Mouse (Mus musculus): ENCODE data around the gene Pdzd2. TPM values are rescaled to one million over a fixed set of nuclear protein-coding genes. Genes with fewer than 3 reads are reported as not detected.

Pdzd2 gene
- polyA plus RNA-seq, 2 experiments: 0.19 to 0.89 TPM

GRCm38 (mm10) chr15:12710036-12710435 lies 29.7 kb downstream of the Pdzd2 start:
- H3K4me1 ChIP-seq (replicated peaks; ENCODE audit: control insufficient read depth in 2 of 2, insufficient read depth in 2 of 2, low read length in 1 of 2): no peaks in the 10 kb centered on the region
- H3K27me3 ChIP-seq (ENCODE audit: control insufficient read depth, insufficient read depth, low read length): no peaks in the 10 kb centered on the region
- ATAC-seq (ENCODE audit: insufficient read depth): no peak
- no peak overlapping the region for H3K9ac ChIP-seq (replicated peaks)
- no peaks in the 10 kb centered on the region for H3K36me3 ChIP-seq (replicated peaks; ENCODE audit: control insufficient read depth, insufficient read depth, low read depth)
- 69% methylated on average over 3 of the region's 3 CpGs for WGBS (ENCODE audit: insufficient replicate concordance)
- H3K9me3 ChIP-seq (ENCODE audit: control insufficient read depth, low read length): no peaks in the 10 kb centered on the region
- no peak overlapping the region for H3K4me3 ChIP-seq (ENCODE audit: insufficient read depth in 1 of 2, low read depth in 2 of 2, low read length in 2 of 2)
- H3K4me2 ChIP-seq (ENCODE audit: low read depth): no peak overlapping the region
- no peak for DNase-seq (ENCODE audit: low read depth in 3 of 3, low spot score in 3 of 3)
- TF ChIP-seq CTCF (IDR thresholded peaks at IDR 0.05; ENCODE audit: low read depth): no peak
- TF ChIP-seq EP300 (IDR thresholded peaks at IDR 0.05; ENCODE audit: low read depth): no peak
- H3K27ac ChIP-seq: no peak overlapping the region

GRCm38 (mm10) chr15:12708297-12708696 lies 31.4 kb downstream of the Pdzd2 start:
- 11% methylated on average over 1 of the region's 1 CpGs for WGBS (ENCODE audit: insufficient replicate concordance)

GRCm38 (mm10) chr15:12706902-12707301 lies 32.8 kb downstream of the Pdzd2 start:
- Histone ChIP-seq H3K36me3 (replicated peaks; ENCODE audit: control insufficient read depth, insufficient read depth, low read depth) (no peaks in the 10 kb centered on the region), H3K27ac (no peak overlapping the region), H3K9me3 (ENCODE audit: control insufficient read depth, low read length) (no peaks in the 10 kb centered on the region), H3K9ac (replicated peaks) (no peak overlapping the region), H3K27me3 (ENCODE audit: control insufficient read depth, insufficient read depth, low read length) (no peaks in the 10 kb centered on the region), H3K4me1 (replicated peaks; ENCODE audit: control insufficient read depth in 2 of 2, insufficient read depth in 2 of 2, low read length in 1 of 2) (no peaks in the 10 kb centered on the region), H3K4me2 (ENCODE audit: low read depth) (no peak overlapping the region), H3K4me3 (ENCODE audit: insufficient read depth in 1 of 2, low read depth in 2 of 2, low read length in 2 of 2) (no peak overlapping the region)
- ATAC-seq (ENCODE audit: insufficient read depth): no peak
- no peak for DNase-seq (ENCODE audit: low read depth in 3 of 3, low spot score in 3 of 3)
- TF ChIP-seq EP300 (IDR thresholded peaks at IDR 0.05; ENCODE audit: low read depth) (no peak), CTCF (IDR thresholded peaks at IDR 0.05; ENCODE audit: low read depth) (no peak)
- 42% methylated on average over 3 of the region's 3 CpGs for WGBS (ENCODE audit: insufficient replicate concordance)

More at GRCm38 (mm10) chr15:12708297-12708696, 31.4 kb downstream of the Pdzd2 start:
- Histone ChIP-seq H3K9ac (replicated peaks) (no peak overlapping the region), H3K27me3 (ENCODE audit: control insufficient read depth, insufficient read depth, low read length) (no peaks in the 10 kb centered on the region), H3K9me3 (ENCODE audit: control insufficient read depth, low read length) (no peaks in the 10 kb centered on the region), H3K36me3 (replicated peaks; ENCODE audit: control insufficient read depth, insufficient read depth, low read depth) (no peaks in the 10 kb centered on the region), H3K4me1 (replicated peaks; ENCODE audit: control insufficient read depth in 2 of 2, insufficient read depth in 2 of 2, low read length in 1 of 2) (no peaks in the 10 kb centered on the region), H3K27ac (no peak overlapping the region), H3K4me3 (ENCODE audit: insufficient read depth in 1 of 2, low read depth in 2 of 2, low read length in 2 of 2) (no peak overlapping the region), H3K4me2 (ENCODE audit: low read depth) (no peak overlapping the region)
- DNase-seq (ENCODE audit: low read depth in 3 of 3, low spot score in 3 of 3): no peak
- no peak for ATAC-seq (ENCODE audit: insufficient read depth)
- no peak for TF ChIP-seq CTCF (IDR thresholded peaks at IDR 0.05; ENCODE audit: low read depth)
- no peak for TF ChIP-seq EP300 (IDR thresholded peaks at IDR 0.05; ENCODE audit: low read depth)

DNA sequence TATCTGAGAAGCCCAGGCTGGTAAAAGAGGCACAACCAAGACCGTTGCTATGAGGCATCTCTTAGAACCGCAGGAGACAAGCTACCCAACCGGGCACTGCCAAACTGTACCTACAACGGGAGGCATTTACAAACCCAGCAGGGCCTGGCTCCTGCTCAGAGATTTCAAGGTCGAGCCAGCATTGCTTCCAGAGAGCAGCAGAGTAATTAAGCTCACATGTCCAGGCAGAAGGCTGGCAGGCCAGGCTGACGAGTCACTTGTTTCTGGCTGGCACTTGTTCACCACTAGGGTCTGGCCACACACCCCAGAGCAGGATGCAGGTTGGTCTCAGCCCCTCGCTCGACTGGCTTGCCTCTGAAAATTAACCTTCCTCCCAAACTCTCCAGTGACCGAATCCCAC lies 39.4 kb downstream of the Pdzd2 start:
- Histone ChIP-seq H3K9ac (replicated peaks) (no peak overlapping the region), H3K4me3 (ENCODE audit: insufficient read depth in 1 of 2, low read depth in 2 of 2, low read length in 2 of 2) (no peak overlapping the region), H3K27ac (no peak overlapping the region), H3K27me3 (ENCODE audit: control insufficient read depth, insufficient read depth, low read length) (no peaks in the 10 kb centered on the region), H3K36me3 (replicated peaks; ENCODE audit: control insufficient read depth, insufficient read depth, low read depth) (no peaks in the 10 kb centered on the region), H3K4me1 (replicated peaks; ENCODE audit: control insufficient read depth in 2 of 2, insufficient read depth in 2 of 2, low read length in 1 of 2) (no peaks in the 10 kb centered on the region), H3K9me3 (ENCODE audit: control insufficient read depth, low read length) (no peaks in the 10 kb centered on the region), H3K4me2 (ENCODE audit: low read depth) (no peak overlapping the region)
- WGBS (ENCODE audit: insufficient replicate concordance): 53% methylated on average over 9 of the region's 9 CpGs
- no peak for TF ChIP-seq EP300 (IDR thresholded peaks at IDR 0.05; ENCODE audit: low read depth)
- no peak for DNase-seq (ENCODE audit: low read depth in 3 of 3, low spot score in 3 of 3)
- ATAC-seq (ENCODE audit: insufficient read depth): no peak

- 60% methylated on average over 7 of the region's 7 CpGs for WGBS (ENCODE audit: insufficient replicate concordance)
- no peak for TF ChIP-seq CTCF (IDR thresholded peaks at IDR 0.05; ENCODE audit: low read depth)
- no peak for TF ChIP-seq EP300 (IDR thresholded peaks at IDR 0.05; ENCODE audit: low read depth)
- no peak for ATAC-seq (ENCODE audit: insufficient read depth)
Measured at GRCm38 (mm10) chr15:12697741-12698140, 42.0 kb downstream of the Pdzd2 start.

More at GRCm38 (mm10) chr15:12697741-12698140, 42.0 kb downstream of the Pdzd2 start:
- H3K4me3 ChIP-seq (ENCODE audit: insufficient read depth in 1 of 2, low read depth in 2 of 2, low read length in 2 of 2): no peak overlapping the region
- no peak for DNase-seq (ENCODE audit: low read depth in 3 of 3, low spot score in 3 of 3)
- H3K9ac ChIP-seq (replicated peaks): no peak overlapping the region
- H3K4me1 ChIP-seq (replicated peaks; ENCODE audit: control insufficient read depth in 2 of 2, insufficient read depth in 2 of 2, low read length in 1 of 2): no peaks in the 10 kb centered on the region
- H3K4me2 ChIP-seq (ENCODE audit: low read depth): no peak overlapping the region
- no peak overlapping the region for H3K27ac ChIP-seq
- H3K9me3 ChIP-seq (ENCODE audit: control insufficient read depth, low read length): no peaks in the 10 kb centered on the region
- H3K27me3 ChIP-seq (ENCODE audit: control insufficient read depth, insufficient read depth, low read length): no peaks in the 10 kb centered on the region
- H3K36me3 ChIP-seq (replicated peaks; ENCODE audit: control insufficient read depth, insufficient read depth, low read depth): no peaks in the 10 kb centered on the region
